Mouse (Mus musculus) lung, adult 18-20 months (tissue): Measurements from ENCODE around the gene Gm11060.

Source experiments
- DNase-seq, 2 experiments: peaks; one replicate each; pipeline ENCODE4 v3.0.0; 2022; ENCODE audit warnings: mixed read lengths in 2 of 2

Gene Gm11060

GRCm38 (mm10) chr2:105122216-105122615 is 30.4 kb downstream of the Gm11060 start:
- no peak for DNase-seq

GRCm38 (mm10) chr2:105122886-105123285 is 31.1 kb downstream of the Gm11060 start:
- DNase-seq = no peak

- no peak for DNase-seq
Measured at GRCm38 (mm10) chr2:105123431-105123830, 31.6 kb downstream of the Gm11060 start.

GRCm38 (mm10) chr2:105123881-105124280 is 32.1 kb downstream of the Gm11060 start:
- DNase-seq = no peak

- no peak for DNase-seq
Measured at GRCm38 (mm10) chr2:105124391-105124790, 32.6 kb downstream of the Gm11060 start.

GRCm38 (mm10) chr2:105125205-105125604 is 33.4 kb downstream of the Gm11060 start:
- DNase-seq = no peak

- DNase-seq = no peak
Measured at GRCm38 (mm10) chr2:105125641-105126040, 33.8 kb downstream of the Gm11060 start.

- peak; percentile 39 to 54 for DNase-seq
Measured at GRCm38 (mm10) chr2:105126279-105126678, 34.5 kb downstream of the Gm11060 start, which contains the start of gene Wt1. Gene Wt1 (plus strand): TSS chr2:105126529.

- no peak for DNase-seq
Measured at GRCm38 (mm10) chr2:105126691-105127530, 35.1 kb downstream of the Gm11060 start.

GRCm38 (mm10) chr2:105127531-105128480 is 36.0 kb downstream of the Gm11060 start:
- DNase-seq = no peak

- DNase-seq = no peak
Measured at GRCm38 (mm10) chr2:105128564-105128963, 36.7 kb downstream of the Gm11060 start.

GRCm38 (mm10) chr2:105130351-105131060 is 38.7 kb downstream of the Gm11060 start:
- peak in 1 of 2 experiments; percentile 32 for DNase-seq

- DNase-seq = no peak
Measured at GRCm38 (mm10) chr2:105131061-105131810, 39.4 kb downstream of the Gm11060 start.

GRCm38 (mm10) chr2:105131811-105132100 is 39.9 kb downstream of the Gm11060 start:
- no peak for DNase-seq

GRCm38 (mm10) chr2:105132300-105132699 is 40.5 kb downstream of the Gm11060 start:
- DNase-seq = no peak

- DNase-seq = no peak
Measured at GRCm38 (mm10) chr2:105132933-105133795, 41.3 kb downstream of the Gm11060 start.

- peak; percentile 46 to 51 for DNase-seq
Measured at GRCm38 (mm10) chr2:105134296-105134695, 42.5 kb downstream of the Gm11060 start.

- no peak for DNase-seq
Measured at GRCm38 (mm10) chr2:105139471-105139870, 47.7 kb downstream of the Gm11060 start.

GRCm38 (mm10) chr2:105141371-105141770 is 49.6 kb downstream of the Gm11060 start:
- DNase-seq = no peak
